Mouse (Mus musculus) stomach, postnatal 0 days (tissue): ENCODE data around the gene Csnk1d. TPM values are rescaled to one million over a fixed set of nuclear protein-coding genes. Genes with fewer than 3 reads are reported as not detected.

Experiments
- ATAC-seq: fragments of 200-750 bp; cut with Nextera tagmentation; 2 replicates; pipeline ENCODE4 v1.8.0; 2017; ENCODE audit not compliant: low FRiP score, low TSS enrichment
- DNase-seq: peaks from one replicate; pipeline ENCODE4 v3.0.0-alpha.2; 2016; ENCODE audit warnings: low spot score
- H3K27ac ChIP-seq: fragments of 300-500 bp; sonication (generic); replicated peaks from 2 replicates; pipeline ENCODE4 v1.5.1; 2014; ENCODE audit warnings: mild to moderate bottlenecking, control low read depth
- H3K27me3 ChIP-seq: fragments of 300-500 bp; sonication (generic); 2 replicates; pipeline ENCODE4 v1.6.1; 2014; ENCODE audit warnings: low read length; ENCODE audit not compliant: control insufficient read depth, insufficient read depth
- H3K36me3 ChIP-seq: fragments of 300-500 bp; sonication (generic); 2 replicates; pipeline ENCODE4 v1.6.1; 2014; ENCODE audit warnings: low read length, mixed read lengths; ENCODE audit not compliant: control insufficient read depth, insufficient read depth
- H3K4me1 ChIP-seq: fragments of 300-500 bp; sonication (generic); replicated peaks from 2 replicates; pipeline ENCODE4 v1.6.1; 2014; ENCODE audit warnings: antibody characterized with exemption; ENCODE audit not compliant: control insufficient read depth, insufficient read depth
- H3K4me2 ChIP-seq: fragments of 300-500 bp; sonication (generic); replicated peaks from 2 replicates; pipeline ENCODE4 v1.6.1; 2014; ENCODE audit warnings: low read depth, mild to moderate bottlenecking, control low read depth, moderate library complexity
- H3K4me3 ChIP-seq: fragments of 300-500 bp; sonication (generic); 2 replicates; pipeline ENCODE4 v1.5.1; 2014; ENCODE audit warnings: low read depth, low read length, control low read depth
- H3K9ac ChIP-seq: fragments of 300-500 bp; sonication (generic); 2 replicates; pipeline ENCODE4 v1.6.1; 2014; ENCODE audit warnings: mild to moderate bottlenecking, low read length, control low read depth, mixed read lengths
- H3K9me3 ChIP-seq: fragments of 300-500 bp; sonication (generic); 2 replicates; pipeline ENCODE4 v1.6.1; 2016; ENCODE audit warnings: low read length; ENCODE audit not compliant: control insufficient read depth
- CTCF ChIP-seq: IDR thresholded peaks from 2 replicates; pipeline ENCODE4 v1.5.1; 2016; ENCODE audit warnings: antibody characterized with exemption, low read depth, mild to moderate bottlenecking, moderate library complexity
- EP300 ChIP-seq: optimal IDR thresholded peaks from 2 replicates; pipeline ENCODE3; 2016; ENCODE audit warnings: antibody characterized with exemption
- WGBS: fragments of 180-500 bp; shearing (Covaris S2); extraction: QIAGEN DNeasy Blood & Tissue Kit; methylation state at CpG from one replicate; pipeline ENCODE4 v1.1.7; 2014; 5-methylcytosine and 5-hydroxymethylcytosine counted together
- polyA plus RNA-seq: library from polyadenylated mRNA; unstranded; fragments of >200 nt; fragmentation: Nextera tagmentation; extraction: Ambion mirVana; gene quantifications from 2 replicates; pipeline ENCODE4 v1.2.1, GENCODE M21; 2015

Csnk1d gene
- polyA plus RNA-seq, 1 experiment from 2014 or later = 60.7 TPM

GRCm38 (mm10) chr11:120931479-120931878, 59.7 kb downstream of the Csnk1d start:
- Histone ChIP-seq H3K27ac (no peak overlapping the region), H3K4me2 (no peak overlapping the region), H3K9ac (no peak overlapping the region), H3K9me3 (no peaks in the 10 kb centered on the region), H3K4me1 (no peaks in the 10 kb centered on the region), H3K27me3 (no peaks in the 10 kb centered on the region), H3K4me3 (no peak overlapping the region), H3K36me3 (no peaks in the 10 kb centered on the region; the same call in 1 of the 2 replicates)
- no peak for DNase-seq
- no peak for ATAC-seq
- 88% methylated on average over 4 of the region's 4 CpGs for WGBS
- TF ChIP-seq CTCF (no peak), EP300 (no peak)

- H3K4me2 ChIP-seq = no peak overlapping the region
- no peak overlapping the region for H3K9ac ChIP-seq
- no peaks in the 10 kb centered on the region; the same call in 1 of the 2 replicates for H3K36me3 ChIP-seq
- ATAC-seq (no peak), DNase-seq (no peak)
- H3K27ac ChIP-seq = no peak overlapping the region
- TF ChIP-seq CTCF (no peak), EP300 (no peak)
- no peaks in the 10 kb centered on the region for H3K4me1 ChIP-seq
- H3K27me3 ChIP-seq = no peaks in the 10 kb centered on the region
- no peak overlapping the region for H3K4me3 ChIP-seq
- no peaks in the 10 kb centered on the region for H3K9me3 ChIP-seq
- 90% methylated on average over 4 of the region's 4 CpGs for WGBS
Observed at GRCm38 (mm10) chr11:120928468-120928867, 62.7 kb downstream of the Csnk1d start.

GRCm38 (mm10) chr11:120922528-120922927, 68.6 kb downstream of the Csnk1d start:
- no peaks in the 10 kb centered on the region; the same call in 1 of the 2 replicates for H3K36me3 ChIP-seq
- no peak for ATAC-seq
- no peak for DNase-seq
- H3K4me1 ChIP-seq = no peaks in the 10 kb centered on the region
- no peak overlapping the region for H3K4me2 ChIP-seq
- no peak overlapping the region for H3K4me3 ChIP-seq
- WGBS = 89% methylated on average over 3 of the region's 3 CpGs
- H3K9ac ChIP-seq = no peak overlapping the region
- no peaks in the 10 kb centered on the region for H3K9me3 ChIP-seq
- no peaks in the 10 kb centered on the region for H3K27me3 ChIP-seq
- no peak overlapping the region for H3K27ac ChIP-seq
- TF ChIP-seq EP300 = no peak
- no peak for TF ChIP-seq CTCF

GRCm38 (mm10) chr11:120917756-120918155, 73.4 kb downstream of the Csnk1d start:
- no peak for DNase-seq
- H3K27ac ChIP-seq = no peak overlapping the region
- TF ChIP-seq CTCF (no peak), EP300 (no peak)
- no peaks in the 10 kb centered on the region for H3K9me3 ChIP-seq
- no peaks in the 10 kb centered on the region for H3K4me1 ChIP-seq
- H3K36me3 ChIP-seq = peaks cover 2% of the 10 kb centered on the region; the same call in 1 of the 2 replicates
- no peaks in the 10 kb centered on the region for H3K27me3 ChIP-seq
- 96% methylated on average over 5 of the region's 5 CpGs for WGBS
- H3K4me3 ChIP-seq = no peak overlapping the region
- no peak for ATAC-seq
- H3K4me2 ChIP-seq = no peak overlapping the region
- H3K9ac ChIP-seq = no peak overlapping the region

- Histone ChIP-seq H3K4me1 (no peaks in the 10 kb centered on the region), H3K27ac (no peak overlapping the region), H3K9ac (no peak overlapping the region), H3K4me3 (no peak overlapping the region), H3K9me3 (no peaks in the 10 kb centered on the region), H3K27me3 (no peaks in the 10 kb centered on the region), H3K36me3 (peaks cover 2% of the 10 kb centered on the region; the same call in 1 of the 2 replicates), H3K4me2 (no peak overlapping the region)
- no peak for DNase-seq
- 73% methylated on average over 3 of the region's 3 CpGs for WGBS
- no peak for TF ChIP-seq CTCF
- TF ChIP-seq EP300 = no peak
- no peak for ATAC-seq
Observed at GRCm38 (mm10) chr11:120916477-120916876, 74.7 kb downstream of the Csnk1d start.

DNA sequence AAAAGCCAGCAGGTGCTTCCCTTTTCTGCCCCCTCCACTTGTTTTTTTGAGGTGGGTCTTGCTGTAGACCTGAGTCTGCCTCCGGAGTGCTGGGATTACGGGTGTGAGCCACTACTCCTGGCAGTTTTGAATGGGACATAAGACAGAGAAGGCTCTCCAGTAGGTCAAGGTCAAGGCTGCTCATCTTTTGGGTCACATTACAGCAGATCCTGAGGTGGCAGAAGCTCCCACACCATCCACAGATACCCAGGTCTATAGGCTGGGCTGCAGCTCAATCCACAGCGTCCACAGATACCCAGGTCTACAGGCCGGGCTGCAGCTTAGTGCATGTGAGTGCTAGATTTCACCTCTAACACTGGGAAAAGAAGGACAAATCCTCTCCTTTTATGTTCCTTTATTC, 77.3 kb downstream of the Csnk1d start:
- no peaks in the 10 kb centered on the region for H3K4me1 ChIP-seq
- 91% methylated on average over 4 of the region's 4 CpGs for WGBS
- DNase-seq = no peak
- H3K9ac ChIP-seq = no peak overlapping the region
- no peak overlapping the region for H3K4me2 ChIP-seq
- TF ChIP-seq EP300 (no peak), CTCF (no peak)
- H3K4me3 ChIP-seq = no peak overlapping the region
- peaks cover 2% of the 10 kb centered on the region; the same call in 1 of the 2 replicates for H3K36me3 ChIP-seq
- no peaks in the 10 kb centered on the region for H3K9me3 ChIP-seq
- no peak overlapping the region for H3K27ac ChIP-seq
- no peak for ATAC-seq
- H3K27me3 ChIP-seq = no peaks in the 10 kb centered on the region

Other genes with a start within 250 kb of the Csnk1d start
- gene Hmga1b, start 228.5 kb downstream of the Csnk1d start, polyA plus RNA-seq = 3.0 and 3.1 TPM in 2 replicates
- 18.1 and 23.2 TPM in 2 replicates for gene Rfng, start 207.1 kb downstream of the Csnk1d start, polyA plus RNA-seq
- gene Gps1, start 207.1 kb downstream of the Csnk1d start, polyA plus RNA-seq = 94.5 and 98.6 TPM in 2 replicates
- 39.8 and 42.4 TPM in 2 replicates for gene Dus1l, start 194.9 kb downstream of the Csnk1d start, polyA plus RNA-seq
- gene Fasn, start 166.8 kb downstream of the Csnk1d start, polyA plus RNA-seq = 16.0 and 19.7 TPM in 2 replicates
- 1.1 and 1.4 TPM in 2 replicates for gene Ccdc57, start 58.5 kb downstream of the Csnk1d start, polyA plus RNA-seq
- gene Slc16a3, start 42.9 kb downstream of the Csnk1d start, polyA plus RNA-seq = 7.2 and 10.0 TPM in 2 replicates
- gene Cd7, start 48.1 kb upstream of the Csnk1d start, polyA plus RNA-seq = 0.31 and 0.51 TPM in 2 replicates
- gene Sectm1b, start 72.2 kb upstream of the Csnk1d start, polyA plus RNA-seq = 113 and 133 TPM in 2 replicates
- 11.8 and 13.2 TPM in 2 replicates for gene Sectm1a, start 89.9 kb upstream of the Csnk1d start, polyA plus RNA-seq
- gene Tex19.2, start 127.3 kb upstream of the Csnk1d start, polyA plus RNA-seq = 0.25 and 0.29 TPM in 2 replicates
- 0.34 and 0.48 TPM in 2 replicates for gene Tex19.1, start 154.8 kb upstream of the Csnk1d start, polyA plus RNA-seq
- not detected in 2 replicates for gene Uts2r, start 168.9 kb upstream of the Csnk1d start, polyA plus RNA-seq
- gene Hexdc, start 213.1 kb upstream of the Csnk1d start, polyA plus RNA-seq = 5.7 and 6.4 TPM in 2 replicates
- 22.2 and 23.3 TPM in 2 replicates for gene Ogfod3, start 213.4 kb upstream of the Csnk1d start, polyA plus RNA-seq
- gene Cybc1, start 238.0 kb upstream of the Csnk1d start, polyA plus RNA-seq = 26.9 and 27.4 TPM in 2 replicates
- 19.3 and 19.8 TPM in 2 replicates for gene Narf, start 245.9 kb upstream of the Csnk1d start, polyA plus RNA-seq